Mouse (Mus musculus) cortical plate, adult 2 months (tissue): ENCODE measurements at regions not wholly inside any gene's neighbourhood (a gene's known extent, or its start where the extent isn't known, plus 50 kb on each side); places are given as distances from the start of the nearest gene placed in this dataset.

Experiments used
- CTCF ChIP-seq: fragments of 200-500 bp; IDR thresholded peaks from 2 replicates; pipeline ENCODE4 v1.5.1; 2011; ENCODE audit warnings: mild to moderate bottlenecking, control low read depth, low read length; ENCODE audit not compliant: insufficient read depth; ENCODE audit errors: extremely low read depth
- POLR2A ChIP-seq: fragments of 200-500 bp; IDR thresholded peaks from 2 replicates; pipeline ENCODE4 v1.6.1; 2011; ENCODE audit warnings: mild to moderate bottlenecking, low read length, control low read depth; ENCODE audit not compliant: insufficient read depth; ENCODE audit errors: extremely low read depth

DNA sequence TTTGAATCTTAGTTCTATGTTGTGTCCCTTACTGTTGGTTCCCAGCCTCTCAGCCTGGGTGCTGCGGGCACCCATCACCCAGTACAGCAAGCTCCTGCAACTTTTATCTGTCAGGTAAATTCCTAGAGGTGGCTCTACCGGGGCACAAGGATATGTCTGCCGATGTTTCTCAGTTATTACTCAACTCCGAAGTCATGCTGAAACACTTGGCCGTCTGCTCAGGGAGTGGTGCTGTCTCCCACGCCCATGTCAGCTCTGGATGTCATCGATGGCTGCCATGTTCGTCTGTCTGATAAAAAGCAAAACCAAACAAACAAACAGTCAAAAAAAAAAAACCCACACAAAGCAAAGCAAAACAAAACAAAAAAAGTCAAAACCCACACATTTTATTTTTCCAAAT, 171.4 kb downstream of the Bmp7 start:
- TF ChIP-seq CTCF: no peak
- TF ChIP-seq POLR2A: no peak
